Mouse (Mus musculus) liver, adult 2 months (tissue): ENCODE measurements around the gene Il1f8.

ENCODE experiments used
- CTCF ChIP-seq: fragments of 200-500 bp; IDR thresholded peaks from 2 replicates; pipeline ENCODE4 v1.5.1; 2011; ENCODE audit warnings: low read depth, low read length, control low read depth
- POLR2A ChIP-seq: fragments of 200-500 bp; IDR thresholded peaks from 2 replicates; pipeline ENCODE4 v1.6.1; 2011; ENCODE audit warnings: low read length, control low read depth; ENCODE audit not compliant: insufficient read depth; ENCODE audit errors: extremely low read depth

GRCm38 (mm10) chr2:24186176-24186575 is 33.2 kb downstream of the Il1f8 start, which contains the start of gene Il1f9:
- no peak for TF ChIP-seq CTCF
- TF ChIP-seq POLR2A = no peak
